16 mouse cellular contexts compared by ENCODE assay signal in the genomic region with DNA sequence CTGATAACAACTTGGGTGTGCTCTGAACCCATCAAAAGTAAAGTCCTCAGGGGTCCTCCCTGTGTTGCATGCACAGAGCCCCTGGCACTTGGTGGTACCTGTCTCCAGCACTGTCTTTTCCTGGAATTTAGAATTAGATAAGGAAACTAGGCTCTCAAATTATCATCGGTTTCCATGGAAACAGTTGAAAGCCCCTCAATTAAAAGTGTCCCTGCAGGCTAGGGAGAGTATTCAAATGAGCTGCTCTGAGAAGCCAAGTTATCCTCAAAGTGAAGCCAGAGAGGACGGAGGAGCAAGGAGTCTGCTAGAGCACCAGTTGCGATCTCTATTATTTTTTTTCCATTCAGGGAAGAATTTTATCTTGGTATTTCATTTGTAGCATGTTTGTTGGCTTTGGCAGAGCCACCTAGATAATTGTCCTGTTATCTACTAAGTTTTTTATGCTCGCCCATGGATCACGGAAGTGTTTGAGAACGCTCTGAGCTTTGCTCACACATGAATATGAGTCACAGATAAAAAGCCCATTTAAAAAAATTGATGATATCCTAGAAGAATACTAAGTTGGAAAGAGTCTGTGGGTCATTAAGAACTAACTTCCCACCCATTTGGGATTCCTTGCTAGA.
DNase-seq lines count a peak whose midpoint lies in the region; ATAC-seq lines count a peak whose summit lies in the region.
"Had no signal": no experiment of that assay in that cellular context is flagged by ENCODE, and none has a peak within 500 bp of the region (broad histone marks: within the 10 kb centered on the region; RNA-seq: fewer than 3 reads in every experiment).

No protein-coding gene starts in this region.

- H3K27me3 ChIP-seq in heart, embryonic 13.5 days (replicated peaks): no peaks in the 10 kb centered on the region
- no peaks in the 10 kb centered on the region for H3K27me3 ChIP-seq in hindbrain, embryonic 15.5 days
- H3K27me3 ChIP-seq: embryonic facial prominence, embryonic 12.5 days; liver, embryonic 13.5 days; Patski had no signal

- H3K27ac ChIP-seq in heart, embryonic 13.5 days (replicated peaks): peak overlapping the region; percentile 45; the same call in 1 of the 2 replicates
- H3K27ac ChIP-seq in hindbrain, embryonic 15.5 days (replicated peaks): 0 out of 2 replicates have a peak overlapping the region, but pooled peaks have one; percentile 43
- H3K27ac ChIP-seq: embryonic facial prominence, embryonic 12.5 days; liver, embryonic 13.5 days had no signal

- 35% methylated on average over 6 of the region's 6 CpGs for WGBS in heart, embryonic 13.5 days
- WGBS in hindbrain, embryonic 15.5 days: 69% methylated on average over 6 of the region's 6 CpGs

- no peak overlapping the region for H3K9ac ChIP-seq in heart, embryonic 13.5 days
- H3K9ac ChIP-seq in hindbrain, embryonic 15.5 days: no peak overlapping the region
- H3K9ac ChIP-seq: embryonic facial prominence, embryonic 12.5 days; liver, embryonic 13.5 days had no signal

- no peaks in the 10 kb centered on the region for H3K9me3 ChIP-seq in heart, embryonic 13.5 days
- H3K9me3 ChIP-seq in hindbrain, embryonic 15.5 days: no peaks in the 10 kb centered on the region
- H3K9me3 ChIP-seq: embryonic facial prominence, embryonic 12.5 days; liver, embryonic 13.5 days had no signal

- no peak for ATAC-seq in heart, embryonic 13.5 days (ENCODE audit: extremely low read depth, insufficient number of reproducible peaks, low FRiP score, low TSS enrichment)
- ATAC-seq in hindbrain, embryonic 15.5 days (ENCODE audit: low FRiP score, low read depth): peak; percentile 28; the same call in 1 of the 2 replicates
- ATAC-seq: CD4-positive, CD25-positive, alpha-beta regulatory T cell, adult 4 months; Patski had no signal

- peaks cover 24% of the 10 kb centered on the region for H3K4me1 ChIP-seq in heart, embryonic 13.5 days
- H3K4me1 ChIP-seq in hindbrain, embryonic 15.5 days (replicated peaks): peaks cover 21% of the 10 kb centered on the region

- 0 out of 2 replicates have a peak, but pooled peaks cover 2% of the 10 kb centered on the region for H3K36me3 ChIP-seq in heart, embryonic 13.5 days
- no peaks in the 10 kb centered on the region for H3K36me3 ChIP-seq in hindbrain, embryonic 15.5 days
- H3K36me3 ChIP-seq: embryonic facial prominence, embryonic 12.5 days; liver, embryonic 13.5 days had no signal

- DNase-seq in heart, postnatal 10 days: no peak
- peak; percentile 23 for DNase-seq in urinary bladder, postnatal 14 days (ENCODE audit: low spot score)
- DNase-seq in urinary bladder, adult 2 months (ENCODE audit: low spot score): no peak
- DNase-seq in thymus, postnatal 36 days: no peak
- DNase-seq in kidney, postnatal 10 days: no peak
- DNase-seq: cerebellum, adult 9-11 months; gastrocnemius, postnatal 25 days; liver, embryonic 13.5 days; lung, postnatal 10 days; right cerebral cortex, postnatal 25 days; thymus, postnatal 14 days had no signal

- H3K4me2 ChIP-seq in heart, embryonic 13.5 days: no peak overlapping the region
- no peak overlapping the region for H3K4me2 ChIP-seq in hindbrain, embryonic 15.5 days
- H3K4me2 ChIP-seq: embryonic facial prominence, embryonic 12.5 days; liver, embryonic 13.5 days had no signal

- no peak overlapping the region for H3K4me3 ChIP-seq in heart, embryonic 13.5 days
- H3K4me3 ChIP-seq in hindbrain, embryonic 15.5 days: no peak overlapping the region
- H3K4me3 ChIP-seq: embryonic facial prominence, embryonic 12.5 days; liver, embryonic 13.5 days had no signal

- intact Hi-C loops in heart, postnatal 10 days (cut with DNase I): no loop called here
